Mouse (Mus musculus) ES-E14 (cell line): ENCODE data around the gene Zfp54.

Source experiments
- CHD2 ChIP-seq: IDR thresholded peaks from 2 replicates; pipeline ENCODE4 v1.6.1; 2014; ENCODE audit warnings: mild to moderate bottlenecking, low read depth, low read length, inconsistent platforms
- HCFC1 ChIP-seq: IDR thresholded peaks from 2 replicates; pipeline ENCODE4 v1.6.1; 2012; ENCODE audit warnings: low read length, inconsistent platforms, borderline replicate concordance; ENCODE audit not compliant: insufficient read depth
- ZC3H11A ChIP-seq: IDR thresholded peaks from 2 replicates; pipeline ENCODE4 v1.6.1; 2012; ENCODE audit warnings: low read depth, mild to moderate bottlenecking, inconsistent platforms, low read length, borderline replicate concordance

DNA sequence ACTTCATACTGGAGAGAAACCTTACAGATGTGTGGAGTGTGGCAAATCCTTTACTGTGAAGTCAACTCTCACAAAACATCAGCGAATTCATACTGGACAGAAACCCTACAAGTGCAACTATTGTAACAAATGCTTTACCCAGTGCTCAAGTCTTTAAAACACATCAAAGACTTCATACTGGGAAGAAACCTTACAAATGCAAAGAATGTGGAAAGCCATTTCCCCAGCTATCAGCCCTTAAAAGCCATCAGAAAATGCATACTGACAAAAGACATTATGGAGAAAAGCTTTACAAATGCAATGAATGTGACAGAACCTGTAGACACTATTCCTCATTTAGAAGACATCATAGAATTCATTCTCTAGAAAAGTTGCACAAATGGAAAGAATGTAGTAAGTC is 47.7 kb upstream of the Zfp54 start:
- TF ChIP-seq ZC3H11A = no peak
- peak; percentile 80 for TF ChIP-seq CHD2
- no peak for TF ChIP-seq HCFC1
